Mouse (Mus musculus) layer of hippocampus, adult 11-12 months (tissue): Measurements from ENCODE around the gene Slc25a12.

Experiments
- DNase-seq: peaks from one replicate; pipeline ENCODE4 v3.0.0; 2022; ENCODE audit warnings: low spot score

The Slc25a12 gene

DNA sequence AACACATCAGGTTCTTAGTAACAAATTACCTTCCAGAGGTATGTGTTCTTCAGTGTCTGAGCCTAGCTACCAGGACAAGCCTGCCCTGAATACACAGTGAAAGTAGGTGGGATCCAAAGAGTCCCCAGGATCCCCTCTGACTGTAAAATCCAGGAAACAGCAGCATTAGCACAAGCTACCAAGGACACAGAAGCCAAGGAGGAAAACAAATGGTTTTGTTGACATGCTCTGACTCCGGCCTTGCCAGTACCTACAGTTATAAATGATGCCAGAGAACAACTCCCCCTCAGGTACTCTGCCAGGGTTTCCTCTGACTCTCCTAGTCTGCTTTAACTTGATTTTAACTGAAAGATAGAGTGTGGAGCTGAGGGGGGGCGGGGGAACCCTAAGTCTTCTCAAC is 18.0 kb downstream of the Slc25a12 start:
- DNase-seq, result no peak

DNA sequence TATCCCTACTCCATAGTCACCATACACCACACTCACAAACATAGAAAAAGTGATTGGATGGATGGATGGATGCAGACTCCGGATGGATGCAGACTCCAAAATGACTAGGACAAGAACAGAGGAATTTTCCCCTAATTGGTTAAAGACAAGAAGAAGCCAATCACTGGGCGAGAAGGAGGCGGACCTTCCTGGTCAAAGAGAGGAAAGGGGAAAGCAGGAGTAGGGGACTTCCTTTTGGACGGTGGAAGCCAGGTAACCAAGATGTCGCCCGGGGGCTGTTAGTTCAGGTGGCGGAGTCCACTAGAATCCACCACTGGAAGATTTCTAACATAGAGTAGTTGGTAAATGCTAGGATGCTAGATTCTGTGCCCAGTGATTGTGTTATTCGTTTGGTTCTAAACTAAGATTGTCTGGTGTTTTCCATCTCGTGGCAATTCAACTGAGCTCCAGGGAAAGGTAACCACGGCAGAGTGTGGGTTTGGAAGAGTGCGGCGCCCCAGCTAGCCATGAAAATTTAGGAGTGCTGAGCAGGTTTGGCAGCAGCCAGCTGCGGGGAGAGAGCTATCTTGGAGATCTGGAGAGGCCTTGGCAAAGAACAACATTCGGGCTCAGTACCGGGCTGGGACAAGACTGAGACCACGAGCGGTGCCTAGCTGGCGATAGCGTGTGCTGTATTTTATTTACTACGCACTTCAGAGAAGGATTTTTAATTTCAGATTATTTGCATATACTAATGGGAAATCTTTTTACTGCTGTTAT is 19.6 kb downstream of the Slc25a12 start:
- no peak for DNase-seq

DNA sequence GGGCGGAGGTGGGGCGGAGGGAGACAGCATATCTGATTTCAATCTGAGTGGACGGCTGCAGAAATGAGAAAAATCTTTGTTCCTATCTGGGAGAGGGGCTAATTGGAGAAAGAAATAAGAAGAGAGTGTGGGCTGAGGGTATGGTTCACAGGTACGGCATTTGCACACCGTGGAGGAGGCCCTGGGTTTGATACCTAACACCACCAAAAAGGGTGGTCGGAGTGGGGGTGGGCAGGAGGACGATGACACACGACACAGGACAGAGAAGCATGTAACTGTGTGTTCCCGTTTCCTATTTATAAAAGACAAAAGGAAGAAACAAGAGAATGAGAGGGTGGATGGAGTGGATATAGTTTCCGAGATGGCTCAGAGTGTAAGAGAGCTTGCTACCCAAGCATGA is 20.4 kb downstream of the Slc25a12 start:
- DNase-seq, result no peak

DNA sequence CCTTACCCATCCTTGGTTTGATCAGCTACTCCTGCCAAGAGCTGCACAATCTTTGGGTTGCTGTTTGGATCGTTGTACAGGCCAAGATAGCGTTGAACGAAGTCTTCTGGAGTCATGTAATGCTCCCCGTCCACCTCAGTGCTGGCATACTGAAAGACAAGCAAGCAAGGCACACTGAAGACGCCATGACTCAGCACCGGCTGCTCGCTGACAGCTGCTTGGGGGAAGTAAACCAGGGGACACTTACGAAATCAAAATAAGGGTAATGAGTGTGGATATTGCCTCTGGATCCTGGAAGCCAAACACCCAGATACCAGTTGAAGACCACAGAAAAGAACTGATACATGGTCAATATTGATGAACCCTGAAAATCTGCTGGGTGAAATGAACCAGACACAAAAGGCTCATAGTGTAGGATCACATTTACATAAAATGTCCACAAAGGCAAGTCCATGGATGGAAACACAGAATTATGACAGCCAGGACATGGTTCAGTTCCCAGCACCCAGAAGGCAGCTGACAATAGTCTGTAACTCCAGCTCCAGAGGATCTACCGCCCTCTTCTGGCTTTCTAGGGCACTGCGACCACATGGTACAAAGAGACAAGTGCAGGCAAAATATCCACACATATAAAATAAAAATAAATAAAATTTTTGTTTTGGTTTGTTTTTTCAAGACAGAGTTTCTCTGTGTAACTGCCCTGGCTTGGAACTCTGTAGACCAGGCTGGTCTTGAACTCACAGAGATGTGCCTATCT is 23.5 kb downstream of the Slc25a12 start:
- DNase-seq, result no peak

DNA sequence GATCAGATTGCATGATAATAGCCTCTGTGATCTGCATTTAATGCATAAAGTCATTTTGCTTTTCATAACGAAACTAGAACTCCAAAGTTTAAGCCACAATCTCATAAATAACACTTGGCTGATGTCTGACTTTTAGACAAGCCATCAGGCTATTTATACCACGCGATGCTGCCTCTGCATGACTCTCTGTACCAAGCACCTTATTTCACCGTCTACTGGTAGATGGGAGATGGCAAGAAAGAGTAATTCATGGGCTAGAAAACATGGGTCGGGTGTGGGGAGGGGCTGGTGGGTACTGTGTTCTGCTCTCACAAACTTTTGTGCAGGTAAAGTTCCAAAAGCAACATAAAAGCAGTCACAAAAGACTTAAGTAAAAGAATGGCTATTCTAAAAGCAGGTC is 27.4 kb downstream of the Slc25a12 start:
- no peak for DNase-seq

DNA sequence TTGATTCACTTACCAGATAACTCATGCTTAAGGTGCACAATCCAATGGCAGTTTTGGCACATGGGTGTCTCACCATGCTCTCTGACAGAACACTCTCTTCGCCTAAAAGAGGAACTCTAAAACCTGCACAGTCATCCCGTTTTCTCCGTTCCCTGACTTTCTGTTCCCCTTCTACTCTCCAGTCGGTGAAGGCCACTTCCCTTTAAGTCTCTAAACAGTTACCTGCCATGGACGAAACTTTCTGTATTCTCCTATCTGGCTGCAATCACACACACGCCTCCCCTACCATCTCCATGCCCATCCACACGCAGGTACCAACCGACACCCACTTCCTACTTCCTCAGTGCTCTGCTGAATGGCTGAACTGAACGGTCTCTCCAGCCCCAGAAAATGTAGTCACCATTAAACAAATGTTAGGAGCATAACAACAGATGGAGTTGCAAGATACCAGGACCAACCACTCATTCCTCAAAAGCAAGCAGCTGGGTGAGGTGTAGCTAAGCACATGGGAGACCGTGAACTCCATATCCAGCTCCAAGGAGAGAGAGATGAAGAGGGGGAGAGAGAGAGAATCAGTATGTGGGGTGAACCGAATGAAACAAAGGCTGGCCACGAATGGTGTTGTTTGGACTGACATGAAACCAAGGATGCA is 29.3 kb downstream of the Slc25a12 start:
- peak; percentile 31 for DNase-seq

DNA sequence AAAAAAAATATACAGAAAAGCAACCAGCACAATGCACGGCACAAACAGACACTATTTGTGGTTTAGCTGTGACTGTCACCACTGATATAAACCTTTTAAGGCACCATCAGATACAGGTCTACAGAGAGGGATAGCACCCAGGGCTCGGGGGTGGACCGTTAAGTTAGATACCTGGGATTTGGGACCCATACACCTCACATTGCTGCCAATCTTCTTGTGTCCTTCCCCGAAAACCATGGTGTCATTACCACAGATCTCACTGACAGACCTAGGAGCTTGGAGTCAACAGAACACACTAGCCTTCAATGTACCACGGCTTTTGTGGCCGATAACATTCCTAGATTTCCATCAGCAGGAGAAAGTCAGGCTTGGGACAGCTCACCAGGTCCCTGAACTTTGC is 30.9 kb downstream of the Slc25a12 start:
- DNase-seq, result no peak

DNA sequence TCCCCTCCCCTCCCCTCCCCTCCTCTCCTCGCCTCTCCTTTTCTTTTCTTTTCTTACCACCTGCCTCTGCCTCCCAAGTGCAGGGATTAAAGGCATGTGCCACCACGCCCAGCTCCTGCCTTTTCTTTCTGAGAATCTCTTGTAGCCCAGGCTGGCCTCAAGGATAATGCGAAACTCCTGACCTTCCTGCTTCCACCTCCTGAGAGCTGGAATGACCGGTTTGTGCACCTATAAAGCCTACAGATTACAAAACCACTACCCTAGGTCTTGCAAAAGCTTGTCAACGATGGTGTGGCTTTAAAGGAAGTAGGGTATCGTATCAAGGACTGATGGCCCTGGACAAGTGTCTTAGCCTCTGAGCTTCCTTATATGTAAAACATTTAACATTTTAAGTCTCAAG is 31.3 kb downstream of the Slc25a12 start:
- DNase-seq, result no peak

DNA sequence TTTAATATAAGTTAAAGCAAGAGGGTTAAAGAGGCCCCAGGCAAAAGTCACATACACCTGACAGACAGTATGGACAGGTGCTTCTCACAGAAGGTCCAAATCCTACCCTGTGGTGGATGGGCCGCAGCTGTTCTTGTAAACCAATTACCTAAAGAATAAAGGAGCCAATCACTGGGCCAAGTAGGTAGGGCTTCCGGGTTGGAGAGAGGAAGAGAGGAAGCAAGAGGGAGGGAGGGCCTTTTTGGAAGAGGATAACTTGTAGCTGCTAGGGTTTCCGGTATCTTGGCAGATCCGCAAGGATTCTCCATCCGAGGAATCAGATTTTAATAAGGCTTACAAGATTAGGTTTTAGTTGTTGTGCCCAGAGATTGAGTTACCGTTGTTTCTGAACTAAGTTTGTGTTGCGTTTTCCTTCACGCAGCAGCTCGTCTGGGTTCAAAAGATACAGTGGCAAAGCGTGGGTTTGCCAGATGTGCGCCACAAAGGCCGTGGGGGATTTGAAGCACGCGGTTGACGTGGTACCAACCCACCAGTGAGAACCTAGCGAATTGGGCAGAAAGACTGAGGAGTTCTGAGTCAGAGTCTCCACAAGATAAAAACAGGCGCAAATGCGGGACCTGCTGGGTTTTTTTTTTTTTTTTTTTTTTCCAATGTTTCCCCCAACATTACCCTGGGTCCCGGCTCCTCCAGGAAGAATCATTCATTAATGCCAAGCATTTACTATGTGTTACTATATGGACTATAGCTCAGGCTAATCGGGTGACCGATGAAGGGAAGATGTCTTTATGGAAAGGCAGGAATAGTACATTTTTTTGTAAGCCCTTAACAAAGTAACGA is 33.3 kb downstream of the Slc25a12 start:
- DNase-seq, result no peak

DNA sequence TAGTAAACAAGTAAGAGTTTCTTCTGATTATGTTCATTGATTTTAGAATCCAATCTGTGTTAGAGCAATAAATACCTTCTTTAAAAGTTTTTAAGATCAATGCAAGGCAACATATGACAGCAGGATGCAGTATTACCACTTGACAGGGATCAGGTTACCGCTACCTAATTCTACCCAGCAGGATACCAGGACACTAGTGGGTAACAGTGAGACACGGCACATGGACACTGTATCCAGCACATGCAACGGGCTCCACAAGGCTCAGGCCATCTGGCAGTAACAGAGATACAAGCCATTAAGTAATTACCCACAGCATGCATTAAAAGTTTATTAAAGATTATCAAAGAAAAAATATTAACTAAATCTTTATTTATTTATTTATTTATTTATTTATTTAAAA is 37.8 kb downstream of the Slc25a12 start:
- DNase-seq, result no peak

DNA sequence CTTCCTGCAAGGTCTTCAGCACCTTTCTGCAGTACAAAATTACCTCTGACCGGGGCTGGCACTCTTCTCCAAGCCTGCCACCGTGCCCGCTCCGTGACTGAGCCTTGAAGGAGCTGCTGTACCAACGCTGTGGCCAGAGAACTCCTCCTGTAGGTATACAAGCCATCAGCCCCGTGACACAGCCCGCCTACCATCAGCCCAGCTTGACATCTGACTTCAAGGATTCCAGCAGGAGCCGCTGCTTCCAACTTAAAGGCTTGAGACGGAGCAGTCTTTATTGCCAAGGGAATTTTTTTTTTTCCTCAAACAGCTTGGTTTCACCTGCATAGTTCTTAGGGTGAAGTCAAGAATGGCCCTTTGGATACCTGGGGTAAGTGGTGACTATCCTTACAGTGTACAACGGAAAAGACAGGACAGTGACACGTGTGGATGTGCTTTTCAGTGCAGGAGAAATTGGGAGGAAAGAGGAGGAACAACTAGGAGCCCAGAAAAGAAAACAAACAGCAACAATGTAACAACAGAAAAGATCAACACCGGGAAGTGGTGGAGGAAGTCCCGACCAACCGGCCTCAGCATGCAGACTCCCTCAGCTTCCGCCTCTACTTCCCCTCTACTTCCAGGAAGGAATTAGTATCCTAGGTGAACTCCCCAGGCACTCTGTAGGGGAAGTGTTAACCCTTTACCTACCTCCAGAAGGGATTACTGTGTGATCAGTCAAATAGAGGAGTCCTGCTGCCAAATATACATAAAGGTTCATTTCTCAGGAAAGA is 39.0 kb downstream of the Slc25a12 start:
- no peak for DNase-seq

DNA sequence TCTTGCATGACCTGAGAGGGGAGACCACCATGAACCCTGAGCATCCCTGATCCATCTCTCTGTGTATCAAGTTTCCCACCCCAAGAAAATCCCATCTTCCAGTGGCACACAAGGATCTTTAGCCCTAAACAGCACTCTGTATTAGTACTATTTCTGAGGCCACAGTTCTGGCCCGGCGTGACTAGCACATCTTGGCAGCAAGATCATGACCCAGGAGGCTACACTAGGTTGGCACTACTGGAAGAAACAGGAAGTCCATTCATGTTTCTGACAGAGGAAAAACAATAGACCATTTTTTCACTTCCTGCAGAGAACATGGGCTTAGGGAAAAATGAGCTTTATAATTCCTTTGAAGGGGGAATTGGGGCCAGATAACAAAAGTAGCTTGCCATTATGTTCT is 39.8 kb downstream of the Slc25a12 start:
- DNase-seq, result no peak

DNA sequence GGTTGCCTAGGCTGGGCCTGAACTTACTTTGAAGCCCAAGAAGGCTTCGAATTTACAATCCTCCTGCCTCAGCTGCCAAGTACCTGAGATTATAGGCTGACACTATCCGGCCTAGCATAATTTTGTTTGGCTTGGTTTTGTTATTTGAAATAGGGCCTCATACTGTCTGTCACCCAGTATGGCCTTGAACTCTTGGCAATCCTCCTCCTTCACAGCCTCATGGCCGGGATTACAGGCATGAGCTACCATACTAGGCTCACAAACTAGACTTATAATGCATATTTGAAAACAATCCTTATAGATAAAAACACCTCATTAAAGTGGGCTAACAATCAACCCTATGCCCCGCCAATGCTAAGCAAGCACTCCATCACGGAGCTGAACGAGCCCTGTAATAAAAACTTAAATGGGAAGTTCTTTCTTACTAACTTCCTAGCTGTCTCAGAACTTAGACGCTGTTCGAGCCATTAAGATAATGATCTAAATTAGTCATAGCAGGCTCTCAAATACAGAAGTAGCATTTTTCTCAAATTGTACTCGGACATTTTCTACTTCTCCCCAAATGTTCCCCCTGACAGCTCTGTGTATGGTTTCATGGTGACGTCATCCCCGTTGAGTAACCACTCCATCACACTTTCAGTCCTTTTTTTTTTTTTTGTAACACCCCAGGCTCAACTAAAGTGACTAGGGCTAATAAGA is 40.6 kb downstream of the Slc25a12 start:
- no peak for DNase-seq

DNA sequence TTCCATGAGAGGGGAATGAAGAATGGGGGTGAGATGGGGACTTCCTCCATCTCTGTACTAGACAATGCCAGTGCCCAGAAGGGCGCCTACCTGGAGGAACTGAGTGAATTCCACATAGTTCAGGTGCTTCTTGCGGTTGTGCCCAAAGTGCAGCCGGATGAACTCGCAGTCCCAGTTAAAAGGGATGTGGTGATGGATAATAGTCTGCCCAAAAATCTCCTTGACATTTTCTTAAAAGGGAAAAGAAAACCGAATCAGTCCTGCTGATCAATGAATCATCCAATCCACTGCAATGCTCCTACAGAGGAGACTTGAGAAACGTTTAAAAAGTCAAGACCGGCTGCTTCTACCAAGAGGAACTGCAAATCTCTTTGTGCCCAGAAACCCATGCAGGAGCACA is 43.7 kb downstream of the Slc25a12 start:
- no peak for DNase-seq

DNA sequence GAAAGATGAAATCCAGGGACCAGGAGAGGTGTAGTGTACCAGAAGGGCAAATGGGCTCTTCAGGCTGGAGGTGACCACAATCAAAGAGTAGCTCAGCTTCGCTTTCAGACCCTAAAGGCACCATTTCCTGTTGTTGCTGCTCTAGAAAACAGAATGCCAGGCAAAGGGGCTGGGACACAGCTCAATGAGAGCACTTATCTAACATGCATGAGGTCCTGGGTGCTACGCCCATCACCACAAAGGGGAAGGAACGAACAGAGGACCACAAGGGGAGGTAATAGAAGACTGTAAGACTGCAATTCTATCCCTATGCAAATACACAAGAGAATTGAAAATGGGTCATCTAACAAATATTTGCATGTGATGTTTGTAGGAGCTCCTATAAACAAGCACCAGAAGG is 46.1 kb downstream of the Slc25a12 start:
- no peak for DNase-seq

DNA sequence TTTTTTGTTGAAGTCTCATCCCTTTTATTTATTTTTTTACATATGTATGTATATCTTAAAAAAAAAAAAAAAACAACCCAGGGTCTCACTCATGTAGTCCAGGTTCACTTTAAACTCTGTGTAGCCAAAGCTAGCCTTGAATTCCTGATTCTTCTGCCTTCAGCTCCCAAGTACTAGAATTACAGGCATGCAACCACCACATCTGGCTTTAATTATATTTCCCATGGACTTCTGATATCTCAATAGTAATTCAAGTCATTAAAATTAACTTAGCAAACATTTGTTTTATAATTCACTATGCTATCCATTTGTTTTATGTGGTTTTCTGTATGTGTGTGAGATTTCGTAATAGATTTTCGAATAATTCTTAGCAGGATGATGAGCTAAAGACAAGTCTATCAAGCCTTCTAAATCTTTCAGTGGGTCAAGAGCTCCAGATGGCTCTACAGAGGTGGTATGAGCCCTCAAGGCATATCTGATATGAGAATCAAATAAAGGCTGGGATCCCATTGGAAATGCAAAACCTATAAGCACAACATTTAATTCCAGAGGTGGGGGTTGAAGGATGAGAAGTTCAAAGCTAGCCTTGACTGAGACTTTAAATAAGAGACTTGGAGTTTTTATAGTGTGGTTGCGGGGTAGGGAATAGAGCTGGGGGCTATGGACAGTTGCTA is 51.3 kb downstream of the Slc25a12 start:
- DNase-seq, result no peak

DNA sequence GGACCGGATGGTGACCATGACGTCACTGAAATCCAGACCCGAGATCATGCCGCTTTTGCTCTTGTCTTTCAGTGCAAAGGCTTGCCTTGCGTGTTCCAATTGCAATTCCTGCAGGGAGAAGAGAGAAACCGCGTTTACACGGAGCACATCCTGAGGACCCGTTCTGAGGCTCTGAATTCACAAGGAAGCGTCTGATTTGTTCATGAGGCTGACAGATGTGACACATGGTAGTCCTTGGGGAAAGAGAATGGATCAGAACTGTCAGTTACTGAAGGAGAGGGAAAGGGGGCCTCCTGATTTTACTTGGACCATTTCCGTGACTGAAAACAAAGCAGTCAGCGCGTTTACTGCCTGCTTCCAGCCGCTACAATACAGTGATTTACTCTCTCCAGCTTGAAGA is 52.5 kb downstream of the Slc25a12 start:
- DNase-seq, result no peak

DNA sequence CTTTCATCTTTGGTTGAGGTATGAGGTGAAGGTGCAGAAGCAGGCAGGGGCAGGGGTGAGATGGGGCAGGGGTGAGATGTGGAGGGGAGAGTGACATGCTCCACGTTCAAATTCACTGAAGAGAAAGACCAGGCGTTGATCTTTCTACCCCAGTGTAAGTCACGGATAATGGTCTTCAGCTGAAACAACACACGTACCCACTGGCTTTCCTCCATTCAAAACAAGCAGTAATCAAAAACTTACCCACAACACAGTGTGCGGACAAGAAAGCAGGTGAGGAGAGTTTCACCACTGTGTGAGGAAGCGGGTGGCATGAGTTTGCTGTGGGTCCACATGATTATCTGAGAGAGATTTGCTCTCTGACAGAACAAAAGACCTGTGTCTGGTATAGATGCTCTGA is 53.5 kb downstream of the Slc25a12 start:
- DNase-seq, result no peak

DNA sequence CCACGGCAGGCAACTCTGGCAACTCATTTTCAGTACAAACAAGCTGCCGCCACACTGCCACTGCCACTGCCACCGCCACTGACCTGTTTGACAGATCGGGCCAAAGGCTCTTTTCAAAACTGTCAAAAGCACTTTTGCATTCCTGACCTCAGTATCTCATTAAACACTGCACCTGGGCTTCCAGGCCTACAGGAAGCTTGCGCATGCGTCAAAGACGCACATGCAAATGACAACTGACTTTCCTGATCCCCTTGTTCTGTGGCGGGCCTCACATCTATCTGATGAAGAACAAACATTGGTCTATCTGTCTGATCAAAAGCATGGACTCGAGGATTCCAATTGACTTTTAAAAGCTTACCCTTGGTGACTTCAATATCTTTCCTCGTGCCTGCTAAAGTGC is 55.5 kb downstream of the Slc25a12 start:
- no peak for DNase-seq

DNA sequence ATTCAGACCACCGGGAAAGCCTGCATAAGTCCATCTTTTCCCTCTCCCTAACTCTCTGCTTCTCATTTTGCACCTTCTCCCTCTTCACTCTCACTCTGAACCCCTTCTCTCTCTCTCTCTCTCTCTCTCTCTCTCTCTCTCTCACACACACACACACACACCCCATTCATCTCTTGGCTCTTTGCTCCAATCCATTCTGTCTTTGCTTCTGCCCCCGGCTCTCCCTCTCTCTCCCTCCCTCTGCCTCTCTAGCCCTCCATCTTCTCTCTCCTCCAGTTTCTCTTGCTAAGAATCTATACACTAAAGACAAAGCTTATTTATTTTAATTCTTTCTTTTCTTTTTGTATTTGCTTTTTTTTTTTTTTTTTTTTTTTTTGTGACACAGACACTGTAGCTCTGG is 57.8 kb downstream of the Slc25a12 start:
- DNase-seq, result no peak
